Mouse (Mus musculus) ovary, postnatal 10 days (tissue): ENCODE results near the gene Tns1.
A peak's percentile ranks its signal among the peaks of the same experiment; 100 is the strongest.

ENCODE experiments used
- DNase-seq: peaks from one replicate; pipeline ENCODE4 v3.0.0; 2022; ENCODE audit warnings: low spot score

Gene Tns1

GRCm38 (mm10) chr1:74058309-74058708 lies 65.9 kb downstream of the Tns1 start:
- DNase-seq = no peak

DNA sequence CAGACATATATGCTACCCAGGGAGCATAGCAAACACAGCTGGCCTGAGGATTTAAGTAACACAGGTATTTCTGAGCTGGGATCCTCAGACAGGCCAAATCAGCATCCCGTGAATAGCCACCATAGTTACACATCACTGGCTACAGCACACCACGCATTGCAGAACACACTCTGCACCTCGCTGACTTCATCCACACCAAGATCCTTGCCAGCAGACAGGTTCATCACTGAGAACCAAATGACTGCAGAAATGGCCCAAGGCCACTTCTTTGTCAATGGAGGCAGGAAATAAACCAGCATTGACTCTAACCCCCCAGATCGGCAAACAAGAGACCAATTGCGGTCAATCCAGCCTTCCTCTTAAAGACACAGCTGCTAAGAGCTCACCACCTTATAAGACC lies 66.7 kb downstream of the Tns1 start:
- DNase-seq = no peak

DNA sequence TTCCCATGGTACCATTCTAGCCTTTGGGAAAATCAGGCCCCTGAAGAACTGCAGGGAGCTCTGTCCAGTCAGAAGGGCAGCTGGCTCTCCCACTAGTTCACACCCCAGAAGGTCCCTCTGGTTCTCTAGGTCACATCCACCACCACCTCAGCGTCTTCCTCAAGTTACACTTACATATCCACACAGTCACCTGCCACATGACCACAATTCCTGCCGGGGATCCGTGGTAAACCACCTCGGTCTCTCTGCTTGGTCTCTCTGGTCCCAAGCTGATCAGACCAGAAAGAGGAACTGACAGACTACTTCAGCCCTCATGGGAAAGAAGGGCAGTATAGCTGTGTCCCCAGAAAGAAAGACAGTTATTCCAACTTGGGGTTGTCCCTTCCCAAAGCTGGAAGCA lies 68.7 kb downstream of the Tns1 start:
- no peak for DNase-seq

DNA sequence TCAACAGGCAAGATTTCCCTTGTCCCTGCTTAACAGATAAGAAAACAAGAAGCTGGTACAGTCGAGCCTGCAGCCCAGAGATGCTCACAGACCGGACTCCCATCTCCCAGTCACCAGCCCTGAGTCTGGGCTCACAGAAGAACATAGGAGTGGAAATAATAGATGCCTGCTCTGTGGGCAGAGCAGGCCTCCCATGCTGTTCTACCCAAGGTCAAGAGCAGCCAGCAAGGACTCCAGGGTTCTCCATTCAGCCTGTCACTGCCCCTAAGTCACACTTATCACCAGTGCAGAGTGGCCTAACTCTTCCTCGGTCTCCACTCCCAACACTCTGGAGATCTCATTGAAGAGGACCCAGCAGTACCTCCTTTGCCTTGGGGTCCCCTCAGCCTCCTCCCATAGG lies 69.8 kb downstream of the Tns1 start:
- no peak for DNase-seq

GRCm38 (mm10) chr1:74054007-74054406 lies 70.2 kb downstream of the Tns1 start:
- no peak for DNase-seq

GRCm38 (mm10) chr1:74053068-74053467 lies 71.2 kb downstream of the Tns1 start:
- DNase-seq = no peak

- no peak for DNase-seq
These were observed 72.9 kb downstream of the Tns1 start for GRCm38 (mm10) chr1:74051349-74051748.

- no peak for DNase-seq
These were observed 74.8 kb downstream of the Tns1 start for GRCm38 (mm10) chr1:74049430-74049829.

DNA sequence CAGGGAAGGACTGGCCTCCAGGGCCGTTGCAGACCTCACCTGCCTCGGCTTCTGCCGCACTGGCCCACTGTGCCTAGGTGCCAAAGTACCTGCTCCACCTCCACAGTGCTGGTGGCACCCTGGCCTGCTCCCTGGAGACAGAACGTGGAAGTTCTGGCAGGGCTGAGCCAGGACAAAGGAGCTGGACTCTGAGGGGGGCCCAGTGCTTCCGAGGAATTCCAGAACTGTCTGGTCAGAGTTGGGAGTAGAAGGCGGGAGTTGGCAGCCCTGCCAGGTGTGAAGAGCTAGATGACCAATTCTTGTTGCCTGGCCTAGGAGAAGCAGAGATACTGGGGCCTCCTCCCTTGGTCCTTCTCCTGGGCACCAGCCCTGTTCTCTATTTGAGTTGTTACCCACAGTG lies 76.5 kb downstream of the Tns1 start:
- no peak for DNase-seq

- no peak for DNase-seq
These were observed 76.9 kb downstream of the Tns1 start for GRCm38 (mm10) chr1:74047311-74047710.

GRCm38 (mm10) chr1:74045034-74045433 lies 79.2 kb downstream of the Tns1 start:
- no peak for DNase-seq

DNA sequence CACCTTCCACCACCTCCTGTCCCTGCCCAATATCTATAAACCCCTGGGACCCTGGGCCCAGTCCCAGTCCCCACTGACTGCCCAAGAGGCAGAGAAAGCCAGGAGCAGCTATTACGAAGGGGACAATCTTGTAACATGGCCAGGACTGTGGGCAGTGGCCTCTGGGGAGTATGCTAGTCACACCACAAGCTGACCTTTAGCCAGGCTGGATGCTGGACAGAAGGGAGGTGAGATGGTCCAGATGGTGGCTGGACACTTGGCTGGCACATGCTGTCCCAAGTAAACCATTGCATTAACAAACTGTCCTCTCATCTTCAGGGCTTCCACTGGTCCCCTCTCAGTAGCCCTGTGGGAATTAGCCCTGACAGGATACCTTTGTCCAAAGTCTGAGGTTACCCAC lies 79.8 kb downstream of the Tns1 start:
- no peak for DNase-seq

- DNase-seq = no peak
These were observed 80.6 kb downstream of the Tns1 start for GRCm38 (mm10) chr1:74043584-74044105.

- no peak for DNase-seq
These were observed 81.4 kb downstream of the Tns1 start for GRCm38 (mm10) chr1:74042711-74043467.

GRCm38 (mm10) chr1:74041692-74042091 lies 82.6 kb downstream of the Tns1 start:
- no peak for DNase-seq

DNA sequence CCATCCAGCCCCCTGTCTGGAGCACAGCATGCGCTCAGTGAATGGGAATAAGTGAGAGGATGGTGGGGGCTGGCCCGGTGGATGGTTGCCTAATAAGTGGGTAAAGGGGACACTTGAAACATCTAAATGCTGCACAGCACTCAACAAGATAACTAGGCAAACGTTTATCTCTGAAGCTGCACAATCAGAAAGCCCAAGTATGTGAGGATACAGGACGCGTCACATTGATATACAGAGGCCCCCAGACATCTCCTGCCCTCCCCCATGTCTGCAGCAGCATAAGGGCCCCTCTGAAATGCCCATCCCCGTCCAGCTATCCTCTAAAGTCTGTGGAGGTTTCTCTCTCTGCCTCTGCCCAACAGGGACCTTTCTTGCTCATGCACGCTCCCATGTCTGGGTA lies 83.1 kb downstream of the Tns1 start:
- DNase-seq = no peak

DNA sequence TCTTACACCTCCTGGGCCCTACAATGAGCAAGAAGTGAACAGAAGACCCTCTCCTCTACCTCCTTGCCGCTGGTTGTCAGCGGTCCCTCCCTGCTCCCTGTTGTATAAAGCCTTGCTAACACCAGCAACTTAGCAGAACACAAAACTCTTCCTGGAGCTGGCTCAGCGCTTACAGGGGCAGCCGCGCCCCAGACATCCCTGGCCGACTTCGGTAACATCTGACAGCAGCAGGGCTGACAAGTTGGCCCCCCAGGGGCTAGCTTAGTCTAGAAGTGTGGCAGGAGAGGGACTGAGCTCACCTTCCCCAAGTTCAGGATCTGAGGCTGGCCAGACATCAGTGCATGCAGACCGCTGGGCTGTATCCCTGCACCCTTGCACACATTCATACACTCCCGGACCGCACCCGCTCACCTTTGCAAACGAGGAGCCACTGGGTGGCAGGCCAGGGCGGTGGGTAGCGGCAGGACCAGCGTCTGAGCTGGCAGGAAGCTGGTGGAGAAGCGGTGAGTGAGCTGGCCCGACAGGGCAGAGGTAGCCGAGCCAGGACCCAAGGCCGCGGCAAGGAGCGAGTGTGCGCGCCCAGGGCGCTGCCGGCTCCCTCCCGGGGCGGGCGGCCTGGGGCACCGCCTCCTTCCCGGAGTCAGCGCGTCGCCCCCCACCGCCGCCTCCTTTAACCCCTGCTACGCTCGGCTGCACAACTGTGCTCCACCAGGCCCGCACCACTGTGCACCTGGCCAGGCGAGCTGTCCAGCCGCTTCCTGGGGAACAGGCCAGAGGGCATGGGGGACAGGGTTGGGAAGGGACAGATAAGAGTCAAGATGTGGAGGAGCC lies 87.5 kb downstream of the Tns1 start:
- peak; percentile 50 for DNase-seq

DNA sequence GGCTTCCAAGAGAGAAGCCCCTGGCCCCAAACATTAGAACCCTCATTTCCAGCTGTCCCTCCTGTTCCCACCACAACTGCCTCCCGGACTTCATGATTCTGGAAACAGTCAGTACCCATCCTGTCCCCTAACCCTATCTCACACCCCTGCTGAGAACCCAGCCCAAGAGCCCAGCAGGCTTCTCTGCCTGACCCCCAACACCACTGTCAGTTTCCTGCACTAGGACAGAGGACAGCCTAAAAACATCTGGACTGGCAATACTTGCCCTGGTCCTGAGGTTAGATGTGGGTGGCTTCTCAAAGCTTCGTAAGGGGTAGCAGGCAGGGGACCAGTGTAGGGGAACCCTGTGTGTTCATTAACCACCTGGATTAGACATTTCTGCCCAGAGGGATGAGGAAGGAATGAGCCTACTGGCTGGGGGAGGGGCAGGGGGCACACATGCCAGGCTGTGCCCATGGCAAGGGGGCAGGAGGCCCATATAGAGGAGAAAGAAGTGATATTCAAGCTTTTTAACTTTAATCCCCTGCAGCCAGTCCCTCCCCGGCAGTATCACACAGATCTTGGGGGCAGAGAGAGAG lies 88.2 kb downstream of the Tns1 start:
- no peak for DNase-seq

- DNase-seq = no peak
These were observed 88.8 kb downstream of the Tns1 start for GRCm38 (mm10) chr1:74035487-74035886.

- DNase-seq = no peak
These were observed 89.5 kb downstream of the Tns1 start for GRCm38 (mm10) chr1:74034736-74035135.

GRCm38 (mm10) chr1:74034211-74034610 lies 90.0 kb downstream of the Tns1 start:
- no peak for DNase-seq

- no peak for DNase-seq
These were observed 90.8 kb downstream of the Tns1 start for GRCm38 (mm10) chr1:74033407-74033806.

- DNase-seq = no peak
These were observed 91.3 kb downstream of the Tns1 start for GRCm38 (mm10) chr1:74032966-74033365.
